Mouse (Mus musculus) liver, embryonic 14.5 days (tissue): ENCODE results near the gene Arhgef7.

Experiments used
- CTCF ChIP-seq: IDR thresholded peaks from 2 replicates; pipeline ENCODE4 v1.5.1; 2016; ENCODE audit warnings: antibody characterized with exemption, low read depth, control low read depth
- EP300 ChIP-seq: IDR thresholded peaks from 2 replicates; pipeline ENCODE4 v1.6.1; 2016; ENCODE audit warnings: antibody characterized with exemption, low read depth

- no peak for TF ChIP-seq EP300
- no peak for TF ChIP-seq CTCF
These were observed 116.3 kb downstream of the Arhgef7 start for GRCm38 (mm10) chr8:11843677-11844315.
